Mouse (Mus musculus): Measurements from ENCODE around the gene Gm44503.

DNA sequence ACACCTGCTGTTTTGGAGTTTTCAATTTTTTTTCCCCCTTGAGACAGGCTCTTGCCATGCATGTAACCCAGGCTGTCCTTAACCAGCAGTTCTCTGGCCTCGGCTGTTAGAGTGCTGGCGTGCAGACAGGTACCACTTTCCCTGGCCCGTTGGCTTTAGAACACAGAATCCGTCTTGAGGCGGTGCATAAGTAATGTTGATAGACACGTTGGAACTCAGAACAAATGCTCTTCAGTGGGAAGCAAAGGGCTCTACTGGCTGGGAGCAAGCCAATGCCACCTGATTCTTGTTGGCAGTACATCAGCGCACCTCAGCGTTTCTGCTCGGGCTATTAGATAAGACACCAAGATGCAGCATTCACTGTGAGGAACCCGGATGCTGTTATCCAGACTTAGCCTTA is 61.2 kb downstream of the Gm44503 start:
- TF ChIP-seq CTCF (IDR thresholded peaks at IDR 0.05; ENCODE audit: low read depth, low read length) (no peak), POLR2A (IDR thresholded peaks at IDR 0.05; ENCODE audit: borderline replicate concordance, low read depth, low read length) (no peak)
